Mouse (Mus musculus) small intestine, adult 2 months (tissue): ENCODE measurements around the gene Irf6.

Source experiments
- CTCF ChIP-seq: fragments of 200-500 bp; IDR thresholded peaks from 2 replicates; pipeline ENCODE4 v1.5.1; 2012; ENCODE audit warnings: low read depth, mild to moderate bottlenecking, control low read depth, inconsistent platforms, low read length, moderate library complexity, mixed read lengths; ENCODE audit not compliant: insufficient replicate concordance, insufficient read length; ENCODE audit errors: extremely low read depth
- POLR2A ChIP-seq: fragments of 200-500 bp; IDR thresholded peaks from 2 replicates; pipeline ENCODE4 v1.6.1; 2012; ENCODE audit warnings: low read depth, mild to moderate bottlenecking, control low read depth, inconsistent platforms, low read length, moderate library complexity

DNA sequence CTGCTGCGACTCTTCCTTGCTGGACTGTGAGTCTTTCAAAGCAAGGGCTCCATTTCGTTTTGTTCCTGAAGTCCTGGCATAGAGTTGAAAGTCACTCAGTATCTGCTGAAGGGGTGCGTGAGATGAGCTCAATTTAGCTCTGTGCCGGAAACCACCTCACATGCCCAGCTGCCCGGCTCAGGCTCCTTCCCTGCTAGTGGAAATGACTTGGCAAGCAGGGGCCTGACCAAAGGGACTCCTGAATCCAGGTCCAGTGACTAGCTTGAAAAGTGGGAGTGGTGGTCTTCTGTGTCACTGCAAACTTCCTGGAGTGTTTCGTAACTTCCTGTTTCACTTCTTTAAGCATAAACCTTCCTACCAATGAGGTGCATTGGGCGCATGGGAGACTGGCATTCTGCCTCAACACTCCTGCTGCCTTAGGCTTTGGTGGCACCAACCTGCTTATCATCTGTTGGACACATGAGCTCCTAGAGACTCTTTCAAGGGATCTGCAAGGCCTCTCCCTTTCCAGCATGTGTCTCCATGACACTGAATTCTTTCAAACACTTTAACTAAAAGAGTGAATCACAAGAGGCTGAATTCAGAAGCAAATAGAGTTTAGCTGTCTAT, 38.9 kb downstream of the Irf6 start:
- TF ChIP-seq POLR2A = no peak
- TF ChIP-seq CTCF = no peak
